Mouse (Mus musculus) cerebellum, adult 2 months (tissue): ENCODE measurements at regions not wholly inside any gene's neighbourhood (a gene's known extent, or its start where the extent isn't known, plus 50 kb on each side); places are given as distances from the start of the nearest gene placed in this dataset.

ENCODE experiments used
- CTCF ChIP-seq: fragments of 200-500 bp; IDR thresholded peaks from 2 replicates; pipeline ENCODE4 v1.5.1; 2011; ENCODE audit warnings: low read depth, mild to moderate bottlenecking, control low read depth, low read length, moderate library complexity, borderline replicate concordance; ENCODE audit not compliant: insufficient read depth
- POLR2A ChIP-seq: fragments of 200-500 bp; IDR thresholded peaks from 2 replicates; pipeline ENCODE4 v1.6.1; 2011; ENCODE audit warnings: low read length, control low read depth, borderline replicate concordance; ENCODE audit not compliant: insufficient read depth

GRCm38 (mm10) chr16:89702406-89702805, 131.4 kb upstream of the Krtap11-1 start:
- no peak for TF ChIP-seq CTCF
- no peak for TF ChIP-seq POLR2A
